Mouse (Mus musculus): ENCODE results near the gene Fign. TPM values are rescaled to one million over a fixed set of nuclear protein-coding genes. Genes with fewer than 3 reads are reported as not detected.

Gene Fign
- polyA plus RNA-seq, 1 experiment from 2014 or later, result 21.1 TPM

DNA sequence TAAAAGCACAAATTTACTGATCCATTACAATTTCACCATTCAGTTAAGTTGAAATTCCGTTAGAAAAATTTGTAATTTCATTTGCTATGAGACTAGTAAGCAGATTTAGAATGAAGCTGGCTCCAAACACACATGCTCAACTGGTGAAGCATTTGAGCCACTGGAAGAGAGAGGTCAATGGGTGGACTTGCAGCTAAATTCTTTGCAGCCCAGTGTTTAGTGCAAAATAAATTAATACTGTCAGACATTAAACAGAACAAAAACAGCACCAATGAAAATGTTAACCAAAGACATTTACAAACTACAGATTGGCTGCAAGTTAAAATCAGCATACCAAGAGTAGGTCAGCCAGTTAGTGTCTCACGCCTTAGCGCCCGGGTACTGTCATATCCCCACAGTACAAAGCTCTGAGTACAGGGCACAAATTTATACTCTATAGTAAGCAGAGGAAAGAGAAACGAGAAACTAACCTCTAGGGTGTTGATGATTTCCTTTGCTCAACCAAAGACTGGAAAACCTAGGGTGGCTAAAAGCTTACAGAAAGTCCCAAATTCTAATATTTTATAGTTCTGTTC, 13.9 kb downstream of the Fign start:
- H3K4me3 ChIP-seq, result no peak overlapping the region
- H3K36me3 ChIP-seq (replicated peaks), result no peaks in the 10 kb centered on the region
- WGBS, result 79% methylated on average over 5 of the region's 5 CpGs
- DNase-seq (ENCODE audit: low spot score), result no peak
- peaks cover 63% of the 10 kb centered on the region for H3K4me1 ChIP-seq
- H3K9me3 ChIP-seq, result no peaks in the 10 kb centered on the region
- no peaks in the 10 kb centered on the region for H3K27me3 ChIP-seq (replicated peaks; ENCODE audit: low read depth, poor library complexity, severe bottlenecking)
- no peak overlapping the region for H3K27ac ChIP-seq (replicated peaks)

DNA sequence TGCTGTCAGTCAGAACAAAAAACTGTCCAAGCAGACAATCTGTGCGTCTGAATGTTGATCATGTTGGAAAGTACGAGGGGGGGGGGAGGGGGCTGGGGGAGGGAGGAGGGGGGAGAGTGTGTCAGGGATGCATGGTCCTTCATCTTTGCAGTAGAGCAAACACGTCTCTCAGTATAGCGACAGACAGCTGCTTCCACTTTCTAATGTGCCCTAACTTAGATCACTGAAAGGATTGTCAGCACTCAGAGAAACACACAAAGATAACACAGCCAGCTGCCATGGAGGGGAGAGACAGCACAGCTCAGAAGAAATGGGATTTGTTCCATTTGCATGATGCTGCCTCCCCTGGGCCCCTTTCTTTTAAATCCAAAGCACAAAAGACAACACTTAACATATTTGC, 18.1 kb downstream of the Fign start:
- 18% methylated on average over 4 of the region's 4 CpGs for WGBS
- no peak overlapping the region for H3K4me3 ChIP-seq
- no peaks in the 10 kb centered on the region for H3K27me3 ChIP-seq (replicated peaks; ENCODE audit: low read depth, poor library complexity, severe bottlenecking)
- no peak overlapping the region; the same call in 1 of the 2 replicates for H3K27ac ChIP-seq (replicated peaks)
- peaks cover 87% of the 10 kb centered on the region for H3K4me1 ChIP-seq
- no peaks in the 10 kb centered on the region for H3K9me3 ChIP-seq
- DNase-seq (ENCODE audit: low spot score), result peak; percentile 28
- H3K36me3 ChIP-seq (replicated peaks), result no peaks in the 10 kb centered on the region

DNA sequence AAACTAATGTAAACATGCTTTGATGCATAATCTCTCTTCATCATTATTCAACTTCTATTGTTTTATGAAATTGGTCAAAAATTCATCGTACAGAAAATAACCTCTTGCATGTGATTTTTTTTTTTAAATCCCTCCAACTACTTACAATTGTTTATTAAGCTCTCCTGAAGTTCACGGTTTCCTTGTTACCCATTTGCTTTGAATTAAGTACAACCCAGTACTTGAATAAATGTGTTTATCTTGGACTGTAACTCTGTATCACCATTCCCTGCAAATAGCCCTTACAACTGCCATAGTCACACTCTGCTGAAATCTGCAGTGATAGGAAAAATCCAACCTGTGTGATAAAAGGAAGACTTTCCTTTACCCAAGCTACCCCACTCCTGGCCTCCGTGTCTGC, 19.3 kb downstream of the Fign start:
- no peak overlapping the region for H3K27ac ChIP-seq (replicated peaks)
- peaks cover 90% of the 10 kb centered on the region for H3K4me1 ChIP-seq

DNA sequence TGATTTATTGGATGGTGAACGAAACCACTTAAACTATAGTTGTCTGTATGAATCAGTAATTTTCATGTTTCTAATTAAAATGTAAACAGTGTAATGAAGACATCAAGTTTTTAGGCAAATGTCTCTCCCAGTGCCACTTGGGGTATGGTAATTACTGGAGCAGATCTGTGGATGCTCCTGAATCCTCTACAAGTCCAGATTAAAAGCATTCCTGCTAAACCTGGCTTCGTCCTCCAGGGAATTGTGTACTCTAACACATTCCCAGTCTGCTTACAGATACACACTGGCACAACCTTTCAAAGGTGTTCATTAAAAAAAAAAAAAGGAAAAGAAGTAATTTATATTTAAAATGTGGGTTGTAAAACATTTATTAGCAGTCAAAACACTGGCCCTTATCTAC, 20.0 kb downstream of the Fign start:
- DNase-seq (ENCODE audit: low spot score), result no peak
- H3K4me3 ChIP-seq, result no peak overlapping the region
- H3K36me3 ChIP-seq (replicated peaks), result no peaks in the 10 kb centered on the region
- no peaks in the 10 kb centered on the region for H3K27me3 ChIP-seq (replicated peaks; ENCODE audit: low read depth, poor library complexity, severe bottlenecking)
- no peaks in the 10 kb centered on the region for H3K9me3 ChIP-seq
- H3K27ac ChIP-seq (replicated peaks), result no peak overlapping the region
- WGBS, result 72% methylated on average over 2 of the region's 2 CpGs
- peaks cover 87% of the 10 kb centered on the region for H3K4me1 ChIP-seq

More for the DNA sequence above, 19.3 kb downstream of the Fign start:
- WGBS, result 69% methylated on average over 3 of the region's 3 CpGs
- no peak for DNase-seq (ENCODE audit: low spot score)
- Histone ChIP-seq H3K4me3 (no peak overlapping the region), H3K27me3 (replicated peaks; ENCODE audit: low read depth, poor library complexity, severe bottlenecking) (no peaks in the 10 kb centered on the region), H3K9me3 (no peaks in the 10 kb centered on the region), H3K36me3 (replicated peaks) (no peaks in the 10 kb centered on the region)

DNA sequence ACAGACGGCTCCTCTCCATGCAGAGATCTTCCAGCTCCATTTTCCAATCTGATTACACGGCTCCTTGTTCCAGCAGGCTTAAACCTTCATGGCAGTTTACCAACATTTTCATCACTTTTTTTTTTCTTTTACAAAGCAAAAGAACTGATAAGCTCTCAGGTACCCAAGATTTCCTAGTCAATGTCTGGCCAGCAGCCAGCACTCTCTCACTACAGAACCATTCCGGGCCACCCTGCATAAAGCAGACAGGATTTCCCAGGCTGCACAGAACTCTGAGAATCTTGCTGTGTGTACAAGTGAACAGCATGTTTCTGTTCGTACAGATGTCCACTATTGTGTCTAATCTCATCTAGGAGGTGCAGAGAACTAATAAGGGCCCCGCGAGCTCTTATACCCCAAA, 22.0 kb downstream of the Fign start:
- H3K4me3 ChIP-seq, result no peak overlapping the region
- 72% methylated on average over 6 of the region's 6 CpGs for WGBS
- H3K4me1 ChIP-seq, result peaks cover 79% of the 10 kb centered on the region
- H3K36me3 ChIP-seq (replicated peaks), result no peaks in the 10 kb centered on the region
- no peak overlapping the region; the same call in 1 of the 2 replicates for H3K27ac ChIP-seq (replicated peaks)
- H3K27me3 ChIP-seq (replicated peaks; ENCODE audit: low read depth, poor library complexity, severe bottlenecking), result no peaks in the 10 kb centered on the region
- no peak for DNase-seq (ENCODE audit: low spot score)
- H3K9me3 ChIP-seq, result no peaks in the 10 kb centered on the region

DNA sequence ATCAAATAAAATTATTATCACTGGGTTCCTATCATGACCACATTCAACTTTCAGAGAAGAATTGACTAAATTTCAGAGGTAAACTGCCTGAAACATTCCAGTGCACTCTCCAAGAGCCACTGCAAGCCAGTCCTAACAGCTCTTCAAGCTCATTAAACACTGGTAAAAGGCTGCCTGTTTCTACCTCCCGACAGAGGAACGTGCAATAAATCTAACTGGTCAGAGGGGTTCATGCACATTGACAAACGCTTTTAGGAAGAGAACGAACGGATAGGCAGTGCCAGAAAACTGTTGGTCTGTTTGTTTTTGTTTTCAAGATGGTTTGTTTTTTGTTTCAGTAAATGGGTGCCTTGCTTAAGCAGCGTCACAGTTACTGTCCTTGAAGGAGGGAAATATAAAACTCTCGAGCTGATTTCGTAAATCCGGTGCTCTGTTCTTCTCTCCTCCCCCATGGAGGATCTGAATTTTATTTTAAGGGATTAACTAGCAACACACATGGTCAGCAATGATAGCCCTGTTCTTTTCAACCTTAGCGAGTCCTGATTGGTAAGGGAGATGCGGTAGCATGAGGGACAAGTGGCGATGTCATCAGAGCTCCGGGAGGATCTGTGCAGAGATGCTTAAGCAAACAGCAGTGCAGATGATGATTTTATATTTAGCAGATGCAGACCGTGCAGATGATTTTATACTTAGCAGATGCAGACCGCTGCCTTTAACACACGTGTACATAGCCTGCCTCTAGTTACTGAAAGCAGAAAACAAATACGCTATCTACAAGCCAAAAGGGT, 23.0 kb downstream of the Fign start:
- no peak for DNase-seq (ENCODE audit: low spot score)
- Histone ChIP-seq H3K4me3 (no peak overlapping the region), H3K36me3 (replicated peaks) (no peaks in the 10 kb centered on the region), H3K27ac (replicated peaks) (no peak overlapping the region), H3K27me3 (replicated peaks; ENCODE audit: low read depth, poor library complexity, severe bottlenecking) (no peaks in the 10 kb centered on the region), H3K4me1 (peaks cover 69% of the 10 kb centered on the region), H3K9me3 (no peaks in the 10 kb centered on the region)
- WGBS, result 52% methylated on average over 17 of the region's 17 CpGs

DNA sequence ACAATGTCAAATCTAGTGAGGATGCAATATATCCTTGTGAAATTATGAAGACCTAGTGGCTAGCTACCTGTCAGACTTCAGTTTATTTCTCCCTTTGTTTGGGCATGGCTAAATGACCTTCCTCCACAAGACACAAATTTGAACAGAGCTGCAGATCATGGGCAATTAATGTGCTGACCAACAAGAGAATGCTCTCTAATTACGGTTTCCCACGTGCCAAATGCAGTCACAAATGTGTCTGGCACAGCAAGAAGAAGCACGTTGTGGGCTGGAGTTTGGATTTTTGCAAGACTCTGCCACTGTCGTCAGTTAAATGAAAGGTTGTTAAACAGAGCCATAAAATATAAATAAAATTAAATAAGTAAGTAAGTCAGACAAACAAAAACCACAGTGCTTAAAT, 25.7 kb downstream of the Fign start:
- H3K27ac ChIP-seq (replicated peaks), result no peak overlapping the region
- no peak overlapping the region for H3K4me3 ChIP-seq
- H3K9me3 ChIP-seq, result no peaks in the 10 kb centered on the region
- no peaks in the 10 kb centered on the region for H3K36me3 ChIP-seq (replicated peaks)
- peaks cover 46% of the 10 kb centered on the region for H3K4me1 ChIP-seq
- WGBS, result 62% methylated on average over 4 of the region's 4 CpGs
- no peak for DNase-seq (ENCODE audit: low spot score)
- H3K27me3 ChIP-seq (replicated peaks; ENCODE audit: low read depth, poor library complexity, severe bottlenecking), result no peaks in the 10 kb centered on the region

DNA sequence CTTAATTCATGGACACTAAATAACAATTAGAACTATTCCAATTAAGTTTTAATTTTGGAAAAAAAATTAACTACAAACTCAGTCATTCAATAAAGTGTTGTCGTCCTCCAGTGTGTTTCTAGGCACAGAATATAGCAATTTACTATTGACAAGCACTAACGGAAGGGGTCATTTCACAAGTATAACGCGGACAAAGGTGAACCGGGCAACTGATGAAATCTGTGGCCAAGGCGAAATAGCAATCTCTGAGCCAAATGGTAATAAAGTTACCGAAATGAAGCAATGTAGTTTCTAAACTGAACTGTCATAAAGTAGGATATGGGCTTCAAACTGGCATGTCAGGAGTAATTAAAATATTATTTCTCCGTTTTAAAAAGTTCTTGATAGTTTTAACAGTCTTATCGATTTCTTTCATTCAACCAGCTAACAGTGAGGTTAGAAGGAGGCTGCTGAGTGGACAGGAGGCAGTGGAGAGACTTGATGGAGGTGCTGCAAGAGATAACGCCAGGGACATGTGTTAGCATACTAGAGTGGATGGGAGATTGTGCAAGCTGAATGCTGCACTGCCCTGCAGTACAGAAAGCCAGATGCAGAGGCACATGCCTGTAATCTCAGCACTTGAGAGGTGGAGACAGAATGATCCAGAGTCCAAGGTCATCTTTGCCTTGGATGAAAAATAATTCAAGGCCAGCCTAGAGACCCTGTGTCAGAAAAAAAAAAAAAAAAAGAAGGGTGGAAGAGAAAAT, 27.7 kb downstream of the Fign start:
- WGBS, result 91% methylated on average over 10 of the region's 10 CpGs
- no peaks in the 10 kb centered on the region for H3K36me3 ChIP-seq (replicated peaks)
- no peak overlapping the region for H3K27ac ChIP-seq (replicated peaks)
- no peak overlapping the region for H3K4me3 ChIP-seq
- no peaks in the 10 kb centered on the region for H3K27me3 ChIP-seq (replicated peaks; ENCODE audit: low read depth, poor library complexity, severe bottlenecking)
- peaks cover 33% of the 10 kb centered on the region for H3K4me1 ChIP-seq
- H3K9me3 ChIP-seq, result no peaks in the 10 kb centered on the region
- DNase-seq (ENCODE audit: low spot score), result no peak

DNA sequence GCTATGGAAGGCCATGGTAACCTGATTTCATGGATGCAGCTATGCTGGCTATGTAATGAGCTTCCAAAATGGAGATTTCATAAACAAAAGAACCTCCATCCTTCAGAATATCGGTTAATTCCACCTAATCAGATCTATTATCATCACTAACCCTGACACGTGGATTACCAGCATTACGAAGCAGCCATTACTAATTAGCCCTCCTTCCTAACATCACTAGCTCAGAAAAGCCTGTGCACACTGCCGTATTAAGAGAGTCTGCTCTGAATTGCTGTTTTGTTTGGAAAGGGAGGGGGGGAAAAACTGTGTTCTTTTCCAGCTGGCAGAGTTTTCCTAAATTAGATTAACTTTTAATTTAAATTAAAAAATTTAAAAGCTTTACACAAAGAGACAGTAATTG, 32.3 kb downstream of the Fign start:
- peak overlapping the region; percentile 19; the same call in 1 of the 2 replicates for H3K27ac ChIP-seq (replicated peaks)
- 53% methylated on average over 4 of the region's 4 CpGs for WGBS
- H3K27me3 ChIP-seq (replicated peaks; ENCODE audit: low read depth, poor library complexity, severe bottlenecking), result no peaks in the 10 kb centered on the region
- no peak overlapping the region for H3K4me3 ChIP-seq
- peaks cover 24% of the 10 kb centered on the region for H3K4me1 ChIP-seq
- DNase-seq (ENCODE audit: low spot score), result no peak
- no peaks in the 10 kb centered on the region for H3K9me3 ChIP-seq
- H3K36me3 ChIP-seq (replicated peaks), result no peaks in the 10 kb centered on the region

DNA sequence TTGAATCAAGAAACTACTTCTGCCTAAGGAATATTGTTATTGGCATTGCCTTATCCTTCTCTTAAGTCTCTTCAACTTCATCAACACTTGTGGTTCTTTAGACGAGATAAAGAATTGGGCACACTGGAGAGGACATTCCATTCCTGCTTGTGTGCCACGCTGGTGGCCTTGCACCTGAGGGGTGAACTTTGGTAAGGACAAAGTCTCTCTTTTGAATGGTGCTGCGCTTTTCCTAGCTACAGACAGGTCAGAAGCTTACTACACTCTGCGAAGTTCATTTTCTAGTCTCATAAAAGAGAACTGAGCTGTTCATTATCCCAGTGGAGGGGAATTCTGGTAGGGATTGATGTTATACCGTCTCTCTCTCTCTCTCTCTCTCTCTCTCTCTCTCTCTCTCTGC, 38.4 kb downstream of the Fign start:
- Histone ChIP-seq H3K9me3 (no peaks in the 10 kb centered on the region), H3K4me1 (peaks cover 17% of the 10 kb centered on the region), H3K27me3 (replicated peaks; ENCODE audit: low read depth, poor library complexity, severe bottlenecking) (no peaks in the 10 kb centered on the region), H3K27ac (replicated peaks) (no peak overlapping the region), H3K36me3 (replicated peaks) (no peaks in the 10 kb centered on the region), H3K4me3 (no peak overlapping the region)
- WGBS, result 89% methylated on average over 5 of the region's 5 CpGs
- DNase-seq (ENCODE audit: low spot score), result no peak

DNA sequence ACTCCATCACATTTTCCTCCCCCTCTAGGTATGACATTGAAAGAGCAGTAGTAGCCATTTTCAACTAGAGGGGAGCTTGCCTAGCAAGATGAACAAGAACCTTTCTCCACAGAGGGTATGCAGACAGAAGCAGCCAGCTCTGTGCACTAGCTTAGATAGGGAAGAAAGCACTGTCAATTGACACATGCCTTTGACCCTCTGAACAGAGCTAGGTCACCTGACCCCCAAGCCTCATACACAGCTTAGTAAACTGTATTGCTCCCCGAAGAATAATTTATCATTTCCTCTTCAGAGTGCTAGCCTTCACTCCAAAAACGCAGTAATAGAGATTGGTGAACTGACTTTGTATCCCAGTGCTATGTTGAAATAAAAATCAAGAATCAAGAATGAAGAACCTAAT, 49.7 kb downstream of the Fign start:
- Histone ChIP-seq H3K27ac (replicated peaks) (no peak overlapping the region), H3K27me3 (replicated peaks; ENCODE audit: low read depth, poor library complexity, severe bottlenecking) (no peaks in the 10 kb centered on the region), H3K9me3 (no peaks in the 10 kb centered on the region), H3K4me1 (peaks cover 12% of the 10 kb centered on the region), H3K4me3 (no peak overlapping the region), H3K36me3 (replicated peaks) (no peaks in the 10 kb centered on the region)
- WGBS, result 79% methylated on average over 2 of the region's 2 CpGs
- DNase-seq (ENCODE audit: low spot score), result no peak

DNA sequence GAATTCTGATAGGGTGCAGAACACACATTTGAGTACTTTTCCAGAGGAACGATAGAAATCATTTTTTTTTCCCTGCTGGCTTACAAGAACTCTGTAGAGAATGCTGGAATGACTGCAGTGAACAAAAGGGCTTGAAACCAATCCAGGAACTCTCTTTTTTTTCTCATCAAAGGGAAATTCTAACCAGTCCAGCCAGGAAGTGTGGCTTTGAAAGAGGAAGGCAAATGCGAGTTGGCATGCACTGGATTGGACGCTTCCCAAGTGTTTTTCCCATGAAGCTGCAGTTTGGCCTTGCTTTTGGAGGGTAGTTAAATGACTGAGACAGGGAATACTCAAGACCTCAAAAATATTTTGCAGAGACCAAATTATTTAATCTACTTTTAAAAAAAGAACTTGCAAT, 54.7 kb downstream of the Fign start:
- WGBS, result 74% methylated on average over 3 of the region's 3 CpGs
- Histone ChIP-seq H3K36me3 (replicated peaks) (no peaks in the 10 kb centered on the region), H3K4me1 (0 out of 2 replicates have a peak, but pooled peaks cover 2% of the 10 kb centered on the region), H3K9me3 (no peaks in the 10 kb centered on the region), H3K27me3 (replicated peaks; ENCODE audit: low read depth, poor library complexity, severe bottlenecking) (no peaks in the 10 kb centered on the region), H3K27ac (replicated peaks) (no peak overlapping the region), H3K4me3 (no peak overlapping the region)
- no peak for DNase-seq (ENCODE audit: low spot score)

DNA sequence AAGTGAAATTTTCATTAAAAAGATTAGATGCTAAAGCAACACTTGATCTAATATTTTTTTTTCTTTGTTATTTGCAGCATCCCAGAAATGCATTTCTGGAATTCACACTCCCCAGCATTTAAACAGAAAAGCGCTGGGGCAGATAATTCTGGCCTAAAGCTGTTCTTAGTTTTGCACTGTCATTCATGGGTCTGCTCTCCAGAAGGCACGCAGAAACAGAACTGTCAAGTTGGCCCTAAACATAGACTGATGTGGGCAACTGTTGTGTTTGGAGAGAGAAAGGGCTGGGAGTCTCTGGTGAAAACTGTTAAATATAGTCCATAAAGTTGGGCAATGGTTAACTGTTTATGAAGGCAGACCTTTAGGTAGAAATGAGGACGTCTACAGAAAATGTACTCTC, 62.4 kb downstream of the Fign start:
- Histone ChIP-seq H3K36me3 (replicated peaks) (peaks cover 7% of the 10 kb centered on the region; the same call in 1 of the 2 replicates), H3K27me3 (replicated peaks; ENCODE audit: low read depth, poor library complexity, severe bottlenecking) (no peaks in the 10 kb centered on the region), H3K9me3 (no peaks in the 10 kb centered on the region), H3K4me1 (no peaks in the 10 kb centered on the region), H3K27ac (replicated peaks) (no peak overlapping the region), H3K4me3 (no peak overlapping the region)
- WGBS, result 71% methylated on average over 3 of the region's 3 CpGs
- DNase-seq (ENCODE audit: low spot score), result no peak

All from embryonic facial prominence, embryonic 10.5 days (tissue).